Mouse (Mus musculus): ENCODE measurements around the gene Ccnjl. TPM values are rescaled to one million over a fixed set of nuclear protein-coding genes. Genes with fewer than 3 reads are reported as not detected.

Gene Ccnjl
- polyA plus RNA-seq, 1 experiment from 2014 or later = 21.1 TPM

DNA sequence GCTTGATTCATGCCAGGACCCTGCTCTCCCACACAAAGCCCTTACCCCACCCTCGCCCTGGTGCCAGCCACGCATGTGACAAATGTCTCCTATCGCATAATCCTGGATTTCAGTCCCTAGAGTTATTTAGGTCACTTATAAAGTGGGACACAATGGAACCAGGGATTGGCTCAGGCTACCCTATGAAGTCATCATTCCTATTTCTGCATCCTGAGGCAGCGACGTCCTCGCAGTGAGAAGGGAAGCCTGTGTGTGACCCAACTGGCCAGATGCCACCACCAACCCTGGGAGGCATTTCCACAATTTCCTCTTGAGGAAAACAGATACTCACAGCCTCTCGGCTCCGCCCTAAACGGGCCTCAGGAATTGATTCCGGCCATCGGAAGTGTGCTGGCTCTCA, 41.0 kb downstream of the Ccnjl start:
- 34% methylated on average over 11 of the region's 11 CpGs for WGBS

DNA sequence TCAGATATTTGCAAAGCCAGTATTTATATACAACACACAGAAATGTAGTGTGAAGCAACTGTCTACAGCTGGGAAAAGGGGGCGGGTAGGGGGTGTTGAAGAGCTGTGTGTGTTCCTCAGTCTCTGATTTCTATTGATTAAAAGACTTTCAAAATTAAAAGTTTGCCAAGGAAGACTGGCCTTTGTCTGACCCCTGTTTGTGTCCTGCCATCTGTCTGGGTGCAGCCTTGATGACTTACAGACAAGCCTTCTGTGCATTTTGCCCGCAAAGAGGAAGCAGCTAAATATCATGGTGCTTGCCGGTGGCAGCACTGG, 46.4 kb downstream of the Ccnjl start:
- H3K9me3 ChIP-seq (ENCODE audit: control insufficient read depth, low read length) = no peaks in the 10 kb centered on the region
- peak overlapping the region; percentile 16; the same call in 1 of the 2 replicates for H3K4me2 ChIP-seq (ENCODE audit: low read length)
- no peak overlapping the region for H3K4me3 ChIP-seq (ENCODE audit: control insufficient read depth in 1 of 2, insufficient read depth in 1 of 2, low read depth in 1 of 2, low read length in 2 of 2)
- 12% methylated on average over 3 of the region's 3 CpGs for WGBS
- H3K4me1 ChIP-seq (ENCODE audit: control insufficient read depth in 2 of 2, insufficient read depth in 2 of 2, low read length in 2 of 2) = peaks cover 24 to 35% of the 10 kb centered on the region in 2 experiments
- H3K36me3 ChIP-seq (ENCODE audit: control insufficient read depth, insufficient read depth, low read length) = peaks cover 24% of the 10 kb centered on the region
- no peaks in the 10 kb centered on the region for H3K27me3 ChIP-seq (ENCODE audit: control insufficient read depth, insufficient read depth, low read length)
- no peak for ATAC-seq (ENCODE audit: insufficient number of reproducible peaks, insufficient read depth, low FRiP score, low read depth)
- peak overlapping the region; percentile 67 to 75 for H3K27ac ChIP-seq (replicated peaks in 1 of 2; ENCODE audit: control insufficient read depth in 1 of 2, insufficient read depth in 1 of 2, low read depth in 2 of 2, low read length in 2 of 2)
- peak overlapping the region; percentile 59; the same call in 1 of the 2 replicates for H3K9ac ChIP-seq (ENCODE audit: low read length)

More for the DNA sequence above, 41.0 kb downstream of the Ccnjl start:
- H3K4me2 ChIP-seq (ENCODE audit: low read length) = peak overlapping the region; percentile 23; the same call in 1 of the 2 replicates
- peaks cover 14% of the 10 kb centered on the region for H3K36me3 ChIP-seq (ENCODE audit: control insufficient read depth, insufficient read depth, low read length)
- no peak overlapping the region for H3K4me3 ChIP-seq (ENCODE audit: control insufficient read depth in 1 of 2, insufficient read depth in 1 of 2, low read depth in 1 of 2, low read length in 2 of 2)
- peak; percentile 73 for ATAC-seq (ENCODE audit: insufficient number of reproducible peaks, insufficient read depth, low FRiP score, low read depth)
- peaks cover 49 to 70% of the 10 kb centered on the region in 2 experiments for H3K4me1 ChIP-seq (ENCODE audit: control insufficient read depth in 2 of 2, insufficient read depth in 2 of 2, low read length in 2 of 2)
- H3K27me3 ChIP-seq (ENCODE audit: control insufficient read depth, insufficient read depth, low read length) = no peaks in the 10 kb centered on the region
- peak overlapping the region; percentile 35; the same call in 1 of the 2 replicates for H3K9ac ChIP-seq (ENCODE audit: low read length)
- no peaks in the 10 kb centered on the region for H3K9me3 ChIP-seq (ENCODE audit: control insufficient read depth, low read length)
- peak overlapping the region; percentile 87 to 95 for H3K27ac ChIP-seq (replicated peaks in 1 of 2; ENCODE audit: control insufficient read depth in 1 of 2, insufficient read depth in 1 of 2, low read depth in 2 of 2, low read length in 2 of 2)

DNA sequence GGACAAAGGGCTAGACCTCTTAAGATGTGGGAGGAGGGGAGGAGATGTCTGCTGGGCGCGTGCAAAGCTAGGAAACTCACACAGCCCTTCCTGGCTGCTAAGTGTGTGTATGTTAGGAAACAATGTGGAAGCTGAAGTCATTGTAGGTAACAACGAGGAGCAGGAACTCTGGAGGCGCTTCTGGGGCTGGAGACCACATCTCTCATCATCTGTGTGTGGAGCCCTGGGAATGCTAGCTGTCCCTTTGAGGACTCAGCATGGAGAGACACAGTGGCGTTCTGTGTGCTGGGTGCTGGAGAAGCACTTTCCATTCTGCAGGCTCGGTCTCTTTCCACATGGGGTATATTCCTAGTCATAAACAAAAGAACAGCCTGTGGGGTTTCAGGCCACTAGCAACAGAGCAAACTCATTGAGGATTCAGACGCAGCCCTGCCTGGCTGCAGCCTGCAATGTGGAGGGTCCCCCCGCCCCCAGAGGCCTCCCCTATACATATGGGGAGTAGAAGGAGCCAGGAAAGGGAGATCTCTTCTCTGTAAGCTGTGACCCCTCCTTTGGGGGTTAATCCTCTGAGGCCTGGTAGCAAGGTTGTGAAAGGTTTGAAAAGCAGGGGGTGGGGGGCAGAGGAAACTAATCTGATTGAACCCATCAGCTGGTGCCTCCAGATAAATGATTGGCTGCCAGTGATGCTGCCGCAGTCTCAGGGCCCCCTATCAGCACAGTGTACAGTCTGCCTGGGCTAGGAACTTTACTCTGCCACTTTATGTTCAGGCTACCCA, 47.0 kb downstream of the Ccnjl start:
- peak overlapping the region; percentile 67 to 75 for H3K27ac ChIP-seq (replicated peaks in 1 of 2; ENCODE audit: control insufficient read depth in 1 of 2, insufficient read depth in 1 of 2, low read depth in 2 of 2, low read length in 2 of 2)
- H3K27me3 ChIP-seq (ENCODE audit: control insufficient read depth, insufficient read depth, low read length) = no peaks in the 10 kb centered on the region
- H3K36me3 ChIP-seq (ENCODE audit: control insufficient read depth, insufficient read depth, low read length) = peaks cover 29% of the 10 kb centered on the region
- ATAC-seq (ENCODE audit: insufficient number of reproducible peaks, insufficient read depth, low FRiP score, low read depth) = peak; percentile 27; the same call in 1 of the 2 replicates
- H3K4me3 ChIP-seq (ENCODE audit: control insufficient read depth in 1 of 2, insufficient read depth in 1 of 2, low read depth in 1 of 2, low read length in 2 of 2) = no peak overlapping the region
- H3K4me1 ChIP-seq (ENCODE audit: control insufficient read depth in 2 of 2, insufficient read depth in 2 of 2, low read length in 2 of 2) = peaks cover 20 to 30% of the 10 kb centered on the region in 2 experiments
- peak overlapping the region; percentile 16; the same call in 1 of the 2 replicates for H3K4me2 ChIP-seq (ENCODE audit: low read length)
- no peaks in the 10 kb centered on the region for H3K9me3 ChIP-seq (ENCODE audit: control insufficient read depth, low read length)
- peak overlapping the region; percentile 59; the same call in 1 of the 2 replicates for H3K9ac ChIP-seq (ENCODE audit: low read length)
- 20% methylated on average over 9 of the region's 9 CpGs for WGBS

DNA sequence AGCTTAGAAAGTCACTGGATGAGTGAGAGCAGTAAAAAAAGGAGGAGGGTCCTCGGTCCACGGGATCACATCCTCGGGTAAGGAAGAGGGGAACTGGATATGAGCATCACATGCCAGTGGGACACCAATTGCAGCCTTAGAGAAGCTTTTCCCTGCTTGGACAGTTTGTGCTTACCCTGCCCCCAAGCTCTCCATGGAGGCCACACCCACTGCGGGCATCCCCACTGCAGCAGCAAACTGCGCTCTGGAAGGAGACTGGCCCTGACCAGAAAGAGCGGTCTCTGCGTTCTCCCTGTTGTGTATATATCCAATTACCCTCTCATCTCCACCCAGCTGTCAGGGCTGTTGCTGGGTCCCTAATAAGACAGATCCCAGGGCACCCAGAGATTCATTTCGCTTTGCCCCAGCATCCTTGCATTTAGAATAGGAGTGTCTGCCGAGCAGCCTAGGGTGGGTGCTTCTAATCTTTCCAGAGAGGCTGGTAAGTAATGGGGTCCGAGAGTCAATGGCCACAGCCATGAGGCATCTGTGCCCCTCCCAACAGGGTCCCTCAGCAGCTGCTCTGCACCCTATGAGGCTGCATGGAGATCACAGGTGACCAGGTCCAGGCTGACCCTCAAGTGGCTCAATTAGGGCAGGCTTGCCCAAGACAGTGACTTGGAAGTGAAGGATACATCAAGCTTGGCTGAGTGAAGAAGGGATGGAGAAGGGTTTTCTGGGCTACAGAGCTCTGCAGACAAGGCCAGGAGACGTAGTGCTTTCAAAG, 49.3 kb downstream of the Ccnjl start:
- WGBS = 65% methylated on average over 11 of the region's 11 CpGs
- no peak for ATAC-seq (ENCODE audit: insufficient number of reproducible peaks, insufficient read depth, low FRiP score, low read depth)

DNA sequence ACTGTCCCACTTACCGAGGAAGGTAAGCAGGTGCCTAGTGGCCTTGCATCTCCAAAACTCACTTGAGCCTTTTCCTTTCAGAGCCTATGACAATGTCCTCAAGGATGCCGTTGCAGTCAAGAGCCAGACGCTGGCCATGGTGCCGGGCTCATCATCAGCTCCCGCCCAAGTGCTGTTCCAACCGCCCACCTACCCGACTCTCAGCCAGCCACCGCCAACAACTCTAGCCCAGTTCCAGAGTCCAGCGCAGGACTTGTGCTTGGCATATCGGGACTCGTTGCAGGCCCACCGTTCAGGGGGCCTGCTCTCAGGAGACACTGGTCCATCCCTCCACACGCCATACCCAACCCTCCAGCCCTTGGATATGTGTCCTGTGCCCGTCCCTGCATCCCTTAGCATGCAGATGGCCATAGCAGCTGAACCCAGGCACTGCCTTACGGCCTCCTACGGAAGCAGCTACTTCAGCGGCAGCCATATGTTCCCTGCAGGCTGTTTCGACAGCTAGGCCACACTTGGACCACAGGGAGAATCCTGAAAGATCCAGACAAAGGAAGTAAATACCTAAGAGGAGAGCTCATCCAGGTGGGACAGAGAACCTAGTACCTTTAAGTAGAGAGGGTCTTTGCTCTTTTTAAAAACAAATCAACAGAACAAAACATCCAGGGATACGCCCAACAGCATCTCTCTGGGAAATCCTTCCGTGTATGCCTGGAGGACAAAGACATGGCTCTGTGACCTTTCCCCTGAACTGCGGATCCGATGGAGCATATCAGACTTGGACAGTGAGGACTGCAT, 56.8 kb downstream of the Ccnjl start:
- no peak overlapping the region for H3K4me3 ChIP-seq (ENCODE audit: control insufficient read depth in 1 of 2, insufficient read depth in 1 of 2, low read depth in 1 of 2, low read length in 2 of 2)
- peaks cover 85% of the 10 kb centered on the region for H3K36me3 ChIP-seq (ENCODE audit: control insufficient read depth, insufficient read depth, low read length)
- H3K9ac ChIP-seq (ENCODE audit: low read length) = no peak overlapping the region
- WGBS = 88% methylated on average over 22 of the region's 22 CpGs
- peaks cover 3% of the 10 kb centered on the region in 2 experiments; a peak in 2 of 4 replicates for H3K4me1 ChIP-seq (ENCODE audit: control insufficient read depth in 2 of 2, insufficient read depth in 2 of 2, low read length in 2 of 2)
- no peak overlapping the region for H3K27ac ChIP-seq (replicated peaks in 1 of 2; ENCODE audit: control insufficient read depth in 1 of 2, insufficient read depth in 1 of 2, low read depth in 2 of 2, low read length in 2 of 2)
- no peaks in the 10 kb centered on the region for H3K9me3 ChIP-seq (ENCODE audit: control insufficient read depth, low read length)
- no peaks in the 10 kb centered on the region for H3K27me3 ChIP-seq (ENCODE audit: control insufficient read depth, insufficient read depth, low read length)
- no peak for ATAC-seq (ENCODE audit: insufficient number of reproducible peaks, insufficient read depth, low FRiP score, low read depth)
- no peak overlapping the region for H3K4me2 ChIP-seq (ENCODE audit: low read length)

More for the DNA sequence above, 49.3 kb downstream of the Ccnjl start:
- no peak overlapping the region for H3K4me3 ChIP-seq (ENCODE audit: control insufficient read depth in 1 of 2, insufficient read depth in 1 of 2, low read depth in 1 of 2, low read length in 2 of 2)
- no peaks in the 10 kb centered on the region for H3K27me3 ChIP-seq (ENCODE audit: control insufficient read depth, insufficient read depth, low read length)
- no peak overlapping the region for H3K27ac ChIP-seq (replicated peaks in 1 of 2; ENCODE audit: control insufficient read depth in 1 of 2, insufficient read depth in 1 of 2, low read depth in 2 of 2, low read length in 2 of 2)
- H3K9ac ChIP-seq (ENCODE audit: low read length) = no peak overlapping the region
- no peak overlapping the region for H3K4me2 ChIP-seq (ENCODE audit: low read length)
- H3K36me3 ChIP-seq (ENCODE audit: control insufficient read depth, insufficient read depth, low read length) = peaks cover 48% of the 10 kb centered on the region
- peaks cover 9 to 12% of the 10 kb centered on the region in 2 experiments for H3K4me1 ChIP-seq (ENCODE audit: control insufficient read depth in 2 of 2, insufficient read depth in 2 of 2, low read length in 2 of 2)
- no peaks in the 10 kb centered on the region for H3K9me3 ChIP-seq (ENCODE audit: control insufficient read depth, low read length)

DNA sequence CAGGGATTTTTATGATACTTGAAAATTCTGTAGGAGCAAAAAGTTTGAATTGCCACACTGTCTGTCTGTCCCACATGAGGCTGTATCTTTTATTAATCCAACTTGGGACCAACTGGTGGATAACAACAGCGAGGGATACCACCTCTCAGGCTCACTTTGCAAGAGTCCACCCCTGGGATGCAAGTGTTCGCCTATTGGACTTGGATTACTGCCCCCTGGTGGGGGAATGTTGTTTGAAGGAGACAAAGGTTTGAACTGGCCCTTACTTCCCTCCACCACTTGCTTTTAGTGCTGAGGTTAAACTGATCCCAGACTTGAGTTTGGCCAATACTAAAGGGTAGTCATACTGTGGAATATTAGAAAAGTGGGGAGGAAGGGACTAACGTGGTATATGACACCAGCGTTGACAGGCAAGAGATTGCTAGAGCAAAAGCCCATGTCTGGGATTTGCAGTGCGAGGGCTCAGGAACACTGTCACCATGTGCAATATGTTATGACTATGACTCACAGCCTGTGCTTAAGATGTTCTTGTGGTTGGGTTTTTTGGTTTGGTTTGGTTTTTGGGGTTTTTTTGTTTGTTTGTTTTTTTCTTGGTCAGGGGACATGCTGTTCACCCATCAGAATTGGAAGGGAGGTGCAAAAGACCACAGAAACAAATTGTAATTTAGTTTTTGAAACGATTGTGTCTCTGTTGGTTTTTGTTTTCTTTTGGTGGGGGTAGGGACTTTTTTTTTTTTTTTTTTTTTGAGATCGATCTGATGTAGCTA, 57.9 kb downstream of the Ccnjl start, which contains the start of gene 4933415A04Rik:
TSS of gene 4933415A04Rik (plus strand) at position 717 of the 767 bp plus-strand sequence.
- H3K4me1 ChIP-seq (ENCODE audit: control insufficient read depth in 2 of 2, insufficient read depth in 2 of 2, low read length in 2 of 2) = peaks cover 3% of the 10 kb centered on the region in 2 experiments; a peak in 2 of 4 replicates
- no peaks in the 10 kb centered on the region for H3K27me3 ChIP-seq (ENCODE audit: control insufficient read depth, insufficient read depth, low read length)
- peaks cover 74% of the 10 kb centered on the region for H3K36me3 ChIP-seq (ENCODE audit: control insufficient read depth, insufficient read depth, low read length)
- H3K27ac ChIP-seq (replicated peaks in 1 of 2; ENCODE audit: control insufficient read depth in 1 of 2, insufficient read depth in 1 of 2, low read depth in 2 of 2, low read length in 2 of 2) = peak within 1 kb of the TSS in 1 of 2 experiments; percentile 2; a peak in 2 of 4 replicates
- H3K9me3 ChIP-seq (ENCODE audit: control insufficient read depth, low read length) = no peaks in the 10 kb centered on the region
- 59% methylated on average over 7 of the region's 7 CpGs for WGBS
- no peak within 1 kb of the TSS for H3K4me3 ChIP-seq (ENCODE audit: control insufficient read depth in 1 of 2, insufficient read depth in 1 of 2, low read depth in 1 of 2, low read length in 2 of 2)
- H3K9ac ChIP-seq (ENCODE audit: low read length) = no peak within 1 kb of the TSS
- no peak for ATAC-seq (ENCODE audit: insufficient number of reproducible peaks, insufficient read depth, low FRiP score, low read depth)
- H3K4me2 ChIP-seq (ENCODE audit: low read length) = no peak within 1 kb of the TSS

Data from heart, embryonic 14.5 days (tissue).